Mouse (Mus musculus) kidney, postnatal 0 days (tissue): Measurements from ENCODE around the gene Dapk2. TPM values are rescaled to one million over a fixed set of nuclear protein-coding genes. Genes with fewer than 3 reads are reported as not detected.

Source experiments
- ATAC-seq: fragments of 200-750 bp; cut with Nextera tagmentation; replicated peaks from 2 replicates; pipeline ENCODE4 v1.8.0; 2017; ENCODE audit warnings: low read depth, moderate number of reproducible peaks, moderate TSS enrichment, moderate library complexity; ENCODE audit not compliant: low FRiP score
- DNase-seq: peaks from one replicate; pipeline ENCODE4 v3.0.0-alpha.2; 2016; ENCODE audit warnings: low spot score
- H3K27ac ChIP-seq: fragments of 300-500 bp; sonication (generic); 2 replicates; pipeline ENCODE4 v1.5.1; 2014; ENCODE audit warnings: mild to moderate bottlenecking
- H3K27me3 ChIP-seq: fragments of 300-500 bp; sonication (generic); 2 replicates; pipeline ENCODE4 v1.6.1; 2014; ENCODE audit warnings: low read length, mixed read lengths; ENCODE audit not compliant: insufficient read depth
- H3K36me3 ChIP-seq: fragments of 300-500 bp; sonication (generic); 2 replicates; pipeline ENCODE4 v1.6.1; 2014; ENCODE audit warnings: low read length, mixed read lengths; ENCODE audit not compliant: insufficient read depth
- H3K4me1 ChIP-seq: fragments of 300-500 bp; sonication (generic); replicated peaks from 2 replicates; pipeline ENCODE4 v1.6.1; 2014; ENCODE audit warnings: antibody characterized with exemption, low read length, mixed read lengths; ENCODE audit not compliant: insufficient read depth
- H3K4me2 ChIP-seq: fragments of 300-500 bp; sonication (generic); 2 replicates; pipeline ENCODE4 v1.6.1; 2014; ENCODE audit warnings: mild to moderate bottlenecking, low read length, moderate library complexity, mixed read lengths
- H3K4me3 ChIP-seq: fragments of 300-500 bp; sonication (generic); replicated peaks from 2 replicates; pipeline ENCODE4 v1.5.1; 2014; ENCODE audit warnings: low read depth, low read length
- H3K9ac ChIP-seq: fragments of 300-500 bp; sonication (generic); 2 replicates; pipeline ENCODE4 v1.6.1; 2014; ENCODE audit warnings: low read depth, low read length
- H3K9me3 ChIP-seq: fragments of 300-500 bp; sonication (generic); replicated peaks from 2 replicates; pipeline ENCODE4 v1.6.1; 2016; ENCODE audit warnings: low read length, inconsistent platforms, mixed read lengths
- CTCF ChIP-seq: IDR thresholded peaks from 2 replicates; pipeline ENCODE4 v1.5.1; 2016; ENCODE audit warnings: antibody characterized with exemption, low read depth, mild to moderate bottlenecking, moderate library complexity
- WGBS: fragments of 180-500 bp; shearing (Covaris S2); extraction: QIAGEN DNeasy Blood & Tissue Kit; methylation state at CpG from one replicate; pipeline ENCODE4 v1.1.7; 2014; 5-methylcytosine and 5-hydroxymethylcytosine counted together
- polyA plus RNA-seq: library from polyadenylated mRNA; unstranded; fragments of >200 nt; fragmentation: Nextera tagmentation; extraction: Ambion mirVana; gene quantifications from 2 replicates; pipeline ENCODE4 v1.2.1, GENCODE M21; 2015

Dapk2 gene
- polyA plus RNA-seq, 1 experiment from 2014 or later, result 8.6 TPM

GRCm38 (mm10) chr9:66119498-66119897 is 38.5 kb upstream of the Dapk2 start:
- TF ChIP-seq CTCF, result no peak
- DNase-seq, result no peak

GRCm38 (mm10) chr9:66120106-66120505 is 37.9 kb upstream of the Dapk2 start:
- Histone ChIP-seq H3K9ac (no peak overlapping the region), H3K27ac (no peak overlapping the region), H3K4me3 (no peak overlapping the region), H3K36me3 (0 out of 2 replicates have a peak, but pooled peaks cover 3% of the 10 kb centered on the region), H3K9me3 (no peaks in the 10 kb centered on the region), H3K4me2 (no peak overlapping the region), H3K4me1 (0 out of 2 replicates have a peak, but pooled peaks cover 2% of the 10 kb centered on the region), H3K27me3 (no peaks in the 10 kb centered on the region)
- TF ChIP-seq CTCF, result no peak
- ATAC-seq (no peak), DNase-seq (no peak)
- WGBS, result 93% methylated on average over 4 of the region's 4 CpGs

More at GRCm38 (mm10) chr9:66119498-66119897, 38.5 kb upstream of the Dapk2 start:
- Histone ChIP-seq H3K4me1 (no peaks in the 10 kb centered on the region), H3K4me3 (no peak overlapping the region), H3K9ac (no peak overlapping the region), H3K36me3 (peaks cover 5% of the 10 kb centered on the region; the same call in 1 of the 2 replicates), H3K9me3 (no peaks in the 10 kb centered on the region), H3K27ac (no peak overlapping the region), H3K4me2 (no peak overlapping the region), H3K27me3 (no peaks in the 10 kb centered on the region)
- ATAC-seq, result no peak
- WGBS, result 92% methylated on average over 2 of the region's 2 CpGs

GRCm38 (mm10) chr9:66120945-66121344 is 37.1 kb upstream of the Dapk2 start:
- H3K4me2 ChIP-seq, result no peak overlapping the region
- ATAC-seq (no peak), DNase-seq (no peak)
- peaks cover 10% of the 10 kb centered on the region for H3K4me1 ChIP-seq
- no peaks in the 10 kb centered on the region for H3K27me3 ChIP-seq
- no peak for TF ChIP-seq CTCF
- no peak overlapping the region for H3K4me3 ChIP-seq
- H3K27ac ChIP-seq, result no peak overlapping the region
- no peaks in the 10 kb centered on the region for H3K36me3 ChIP-seq
- H3K9ac ChIP-seq, result no peak overlapping the region
- no peaks in the 10 kb centered on the region for H3K9me3 ChIP-seq
- WGBS, result 67% methylated on average over 3 of the region's 3 CpGs

DNA sequence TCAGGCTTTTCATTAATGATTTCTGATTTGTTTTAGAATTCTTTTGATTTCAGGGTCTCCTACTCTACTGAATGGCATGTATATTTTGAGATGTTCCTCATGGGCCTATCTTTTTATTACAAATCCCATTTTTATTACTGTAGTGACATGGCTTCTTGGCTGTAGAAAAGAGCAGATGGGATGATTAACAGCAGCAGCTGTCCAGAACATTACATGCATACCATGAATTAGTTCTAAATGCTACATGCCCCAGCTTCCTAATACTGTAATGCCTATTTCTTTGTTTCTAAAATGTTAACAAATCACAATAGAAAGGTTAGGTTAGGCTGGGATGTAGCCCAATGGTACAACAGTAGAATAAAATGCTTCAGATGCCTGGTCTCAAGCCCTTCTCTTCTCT is 36.6 kb upstream of the Dapk2 start:
- H3K4me3 ChIP-seq, result no peak overlapping the region
- H3K36me3 ChIP-seq, result no peaks in the 10 kb centered on the region
- no peak overlapping the region for H3K27ac ChIP-seq
- no peak for TF ChIP-seq CTCF
- no peaks in the 10 kb centered on the region for H3K9me3 ChIP-seq
- DNase-seq (no peak), ATAC-seq (no peak)
- peaks cover 12% of the 10 kb centered on the region for H3K4me1 ChIP-seq
- no peak overlapping the region for H3K9ac ChIP-seq
- no peaks in the 10 kb centered on the region for H3K27me3 ChIP-seq
- no peak overlapping the region for H3K4me2 ChIP-seq

DNA sequence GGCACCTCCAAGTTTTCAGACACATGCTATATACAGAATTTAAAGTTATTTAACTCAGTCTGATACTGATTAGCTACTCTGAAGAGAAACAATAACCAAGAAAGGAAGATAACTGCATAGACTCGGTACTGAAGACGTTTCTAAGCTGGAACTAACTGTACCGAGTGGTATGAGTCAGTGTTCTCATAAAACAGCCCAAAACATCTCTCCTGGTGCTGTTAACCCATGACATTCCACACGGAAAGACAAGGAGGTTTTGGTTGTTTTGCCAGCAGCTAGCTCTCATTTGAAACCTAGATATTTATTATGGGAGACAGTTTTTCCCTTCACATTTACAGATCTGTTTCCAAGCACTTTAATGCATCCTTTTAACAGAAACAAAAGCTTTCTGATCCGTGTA is 34.4 kb upstream of the Dapk2 start:
- Histone ChIP-seq H3K27me3 (no peaks in the 10 kb centered on the region), H3K4me1 (peaks cover 17% of the 10 kb centered on the region), H3K36me3 (no peaks in the 10 kb centered on the region), H3K27ac (0 out of 2 replicates have a peak overlapping the region, but pooled peaks have one; percentile 94), H3K9me3 (no peaks in the 10 kb centered on the region), H3K4me3 (peak overlapping the region; percentile 75), H3K4me2 (peak overlapping the region; percentile 71), H3K9ac (peak overlapping the region; percentile 78; the same call in 1 of the 2 replicates)
- DNase-seq (no peak), ATAC-seq (no peak)
- TF ChIP-seq CTCF, result no peak
- 2% methylated on average over 5 of the region's 5 CpGs for WGBS

DNA sequence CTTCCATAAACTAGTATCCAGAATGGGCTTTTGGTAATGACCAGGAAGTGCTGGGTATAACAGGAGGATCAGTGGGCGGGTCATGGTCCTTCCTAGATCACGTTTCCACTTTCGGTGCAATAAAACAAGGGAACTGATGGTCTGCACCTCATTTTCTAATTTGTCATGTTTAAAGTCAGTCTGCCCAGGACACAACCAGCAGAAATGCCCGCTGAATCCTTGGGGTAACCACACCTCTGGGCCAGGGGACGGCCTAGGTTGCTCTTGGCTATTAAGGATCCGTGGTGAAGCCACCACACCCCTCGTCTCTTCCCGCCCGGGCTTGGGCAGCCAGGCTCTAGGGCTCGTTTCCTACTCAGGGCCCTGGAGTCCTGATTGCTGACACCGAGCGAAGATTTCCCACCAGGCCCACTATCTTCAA is 33.9 kb upstream of the Dapk2 start:
- no peak for TF ChIP-seq CTCF
- peak overlapping the region; percentile 94 for H3K27ac ChIP-seq
- no peaks in the 10 kb centered on the region for H3K9me3 ChIP-seq
- peak overlapping the region; percentile 75 for H3K4me3 ChIP-seq
- H3K27me3 ChIP-seq, result no peaks in the 10 kb centered on the region
- peak overlapping the region; percentile 78 for H3K9ac ChIP-seq
- H3K4me2 ChIP-seq, result peak overlapping the region; percentile 71
- ATAC-seq (no peak; the same call in 1 of the 2 replicates), DNase-seq (peak; percentile 64)
- H3K36me3 ChIP-seq, result no peaks in the 10 kb centered on the region
- 0% methylated on average over 12 of the region's 12 CpGs for WGBS
- H3K4me1 ChIP-seq, result peaks cover 17% of the 10 kb centered on the region
